Mouse (Mus musculus) kidney, embryonic 14.5 days (tissue): ENCODE results near the gene Man2b1. TPM values are rescaled to one million over a fixed set of nuclear protein-coding genes. Genes with fewer than 3 reads are reported as not detected.

ENCODE experiments used
- ATAC-seq: fragments of 200-750 bp; cut with Nextera tagmentation; 2 replicates; pipeline ENCODE4 v1.8.0; 2017; ENCODE audit warnings: moderate number of reproducible peaks, mild to moderate bottlenecking, moderate TSS enrichment, moderate library complexity; ENCODE audit not compliant: low FRiP score, low TSS enrichment
- H3K27ac ChIP-seq: fragments of 300-500 bp; sonication (generic); 2 replicates; pipeline ENCODE4 v1.5.1; 2014; ENCODE audit warnings: low read depth, mild to moderate bottlenecking, low read length, moderate library complexity, mixed read lengths
- H3K27me3 ChIP-seq: fragments of 300-500 bp; sonication (generic); 2 replicates; pipeline ENCODE4 v1.6.1; 2014; ENCODE audit warnings: mild to moderate bottlenecking, low read length; ENCODE audit not compliant: control insufficient read depth, insufficient read depth
- H3K36me3 ChIP-seq: fragments of 300-500 bp; sonication (generic); 2 replicates; pipeline ENCODE4 v1.6.1; 2014; ENCODE audit warnings: low read length, mixed read lengths; ENCODE audit not compliant: control insufficient read depth, insufficient read depth
- H3K4me1 ChIP-seq: fragments of 300-500 bp; sonication (generic); 2 replicates; pipeline ENCODE4 v1.6.1; 2014; ENCODE audit warnings: low read length, mixed read lengths; ENCODE audit not compliant: control insufficient read depth, insufficient read depth
- H3K4me2 ChIP-seq: fragments of 300-500 bp; sonication (generic); replicated peaks from 2 replicates; pipeline ENCODE4 v1.6.1; 2014; ENCODE audit warnings: low read depth, mild to moderate bottlenecking, low read length
- H3K4me3 ChIP-seq: fragments of 300-500 bp; sonication (generic); 2 replicates; pipeline ENCODE4 v1.5.1; 2014; ENCODE audit warnings: mild to moderate bottlenecking, low read length
- H3K9ac ChIP-seq: fragments of 300-500 bp; sonication (generic); 2 replicates; pipeline ENCODE4 v1.6.1; 2014; ENCODE audit warnings: low read depth, mild to moderate bottlenecking, low read length, moderate library complexity
- H3K9me3 ChIP-seq: fragments of 300-500 bp; sonication (generic); 2 replicates; pipeline ENCODE4 v1.6.1; 2016; ENCODE audit warnings: low read length; ENCODE audit not compliant: control insufficient read depth
- WGBS: fragments of 180-500 bp; shearing (Covaris S2); extraction: QIAGEN DNeasy Blood & Tissue Kit; methylation state at CpG from one replicate; pipeline ENCODE4 v1.1.7; 2014; 5-methylcytosine and 5-hydroxymethylcytosine counted together
- polyA plus RNA-seq: library from polyadenylated mRNA; unstranded; fragments of >200 nt; fragmentation: Nextera tagmentation; extraction: Ambion mirVana; gene quantifications from 2 replicates; pipeline ENCODE4 v1.2.1, GENCODE M21; 2014

Gene Man2b1
- polyA plus RNA-seq, 1 experiment from 2014 or later = 33.9 TPM

- H3K9me3 ChIP-seq = no peaks in the 10 kb centered on the region
- no peaks in the 10 kb centered on the region; the same call in none of the 2 replicates for H3K4me1 ChIP-seq
- peaks cover 30% of the 10 kb centered on the region for H3K36me3 ChIP-seq
- peak overlapping the region; percentile 65 for H3K4me2 ChIP-seq
- WGBS = 75% methylated on average over 5 of the region's 5 CpGs
- H3K27me3 ChIP-seq = no peaks in the 10 kb centered on the region
- peak overlapping the region; percentile 98 for H3K27ac ChIP-seq
- H3K9ac ChIP-seq = peak overlapping the region; percentile 94; the same call in 1 of the 2 replicates
- H3K4me3 ChIP-seq = peak overlapping the region; percentile 93
- no peak for ATAC-seq
These were observed 12.0 kb upstream of the Man2b1 start for GRCm38 (mm10) chr8:85071041-85071440.

- peaks cover 32% of the 10 kb centered on the region for H3K36me3 ChIP-seq
These were observed 11.4 kb upstream of the Man2b1 start, which contains the start of gene Dhps for GRCm38 (mm10) chr8:85071514-85072281. Gene Dhps (plus strand): TSS chr8:85071757.

GRCm38 (mm10) chr8:85072364-85072929, 10.6 kb upstream of the Man2b1 start:
- Histone ChIP-seq H3K4me2 (peak overlapping the region; percentile 65), H3K27ac (peak overlapping the region; percentile 98; the same call in 1 of the 2 replicates), H3K27me3 (no peaks in the 10 kb centered on the region), H3K9ac (peak overlapping the region; percentile 94), H3K4me3 (peak overlapping the region; percentile 93), H3K36me3 (peaks cover 34% of the 10 kb centered on the region), H3K4me1 (no peaks in the 10 kb centered on the region; the same call in none of the 2 replicates), H3K9me3 (no peaks in the 10 kb centered on the region)
- whole genome bisulfite sequencing = 38% methylated on average over 9 of the region's 9 CpGs
- no peak for ATAC-seq

More at GRCm38 (mm10) chr8:85071514-85072281, 11.4 kb upstream of the Man2b1 start, which contains the start of gene Dhps:
- peak within 1 kb of the TSS; percentile 93 for H3K4me3 ChIP-seq
- no peaks in the 10 kb centered on the region for H3K27me3 ChIP-seq
- peak; percentile 89 for ATAC-seq
- no peaks in the 10 kb centered on the region for H3K9me3 ChIP-seq
- H3K4me2 ChIP-seq = peak within 1 kb of the TSS; percentile 65
- H3K9ac ChIP-seq = peak within 1 kb of the TSS; percentile 94
- H3K4me1 ChIP-seq = no peaks in the 10 kb centered on the region; the same call in none of the 2 replicates
- H3K27ac ChIP-seq = peak within 1 kb of the TSS; percentile 98
- under 1% methylated on average over 67 of the region's 68 CpGs for WGBS

GRCm38 (mm10) chr8:85073041-85073612, 9.9 kb upstream of the Man2b1 start:
- H3K4me3 ChIP-seq = no peak overlapping the region
- H3K27ac ChIP-seq = no peak overlapping the region
- H3K27me3 ChIP-seq = no peaks in the 10 kb centered on the region
- H3K9me3 ChIP-seq = no peaks in the 10 kb centered on the region
- H3K4me2 ChIP-seq = 0 out of 2 replicates have a peak overlapping the region, but pooled peaks have one; percentile 65
- peaks cover 39% of the 10 kb centered on the region for H3K36me3 ChIP-seq
- H3K9ac ChIP-seq = no peak overlapping the region
- 90% methylated on average over 15 of the region's 15 CpGs for WGBS
- no peak for ATAC-seq
- no peaks in the 10 kb centered on the region; the same call in none of the 2 replicates for H3K4me1 ChIP-seq

- Histone ChIP-seq H3K4me3 (no peak overlapping the region), H3K9ac (no peak overlapping the region), H3K9me3 (no peaks in the 10 kb centered on the region), H3K27ac (no peak overlapping the region), H3K4me2 (no peak overlapping the region), H3K4me1 (no peaks in the 10 kb centered on the region; the same call in none of the 2 replicates), H3K36me3 (peaks cover 45% of the 10 kb centered on the region), H3K27me3 (no peaks in the 10 kb centered on the region)
- 78% methylated on average over 10 of the region's 10 CpGs for WGBS
- no peak for ATAC-seq
These were observed 8.9 kb upstream of the Man2b1 start for GRCm38 (mm10) chr8:85074167-85074566.

GRCm38 (mm10) chr8:85074617-85075016, 8.5 kb upstream of the Man2b1 start:
- 90% methylated on average over 10 of the region's 10 CpGs for WGBS
- no peak overlapping the region for H3K9ac ChIP-seq
- no peak overlapping the region for H3K4me2 ChIP-seq
- no peak overlapping the region for H3K4me3 ChIP-seq
- H3K4me1 ChIP-seq = peaks cover 2% of the 10 kb centered on the region
- no peak overlapping the region for H3K27ac ChIP-seq
- ATAC-seq = no peak
- no peaks in the 10 kb centered on the region for H3K27me3 ChIP-seq
- H3K36me3 ChIP-seq = peaks cover 45% of the 10 kb centered on the region
- H3K9me3 ChIP-seq = no peaks in the 10 kb centered on the region

- Histone ChIP-seq H3K4me2 (no peak overlapping the region), H3K27ac (no peak overlapping the region), H3K9me3 (no peaks in the 10 kb centered on the region), H3K4me3 (no peak overlapping the region), H3K27me3 (no peaks in the 10 kb centered on the region), H3K36me3 (peaks cover 45% of the 10 kb centered on the region), H3K9ac (no peak overlapping the region), H3K4me1 (peaks cover 4% of the 10 kb centered on the region)
- 83% methylated on average over 9 of the region's 9 CpGs for WGBS
- no peak for ATAC-seq
These were observed 7.1 kb upstream of the Man2b1 start for GRCm38 (mm10) chr8:85076001-85076400.

GRCm38 (mm10) chr8:85076993-85077392, 6.1 kb upstream of the Man2b1 start:
- Histone ChIP-seq H3K36me3 (peaks cover 45% of the 10 kb centered on the region), H3K4me2 (no peak overlapping the region), H3K9ac (no peak overlapping the region), H3K27ac (no peak overlapping the region), H3K4me3 (no peak overlapping the region), H3K27me3 (no peaks in the 10 kb centered on the region), H3K4me1 (peaks cover 9% of the 10 kb centered on the region), H3K9me3 (no peaks in the 10 kb centered on the region)
- ATAC-seq = no peak; the same call in 1 of the 2 replicates
- WGBS = 2% methylated on average over 2 of the region's 2 CpGs
